Comparison of ENCODE assay signal across 8 mouse cellular contexts in the genomic region with DNA sequence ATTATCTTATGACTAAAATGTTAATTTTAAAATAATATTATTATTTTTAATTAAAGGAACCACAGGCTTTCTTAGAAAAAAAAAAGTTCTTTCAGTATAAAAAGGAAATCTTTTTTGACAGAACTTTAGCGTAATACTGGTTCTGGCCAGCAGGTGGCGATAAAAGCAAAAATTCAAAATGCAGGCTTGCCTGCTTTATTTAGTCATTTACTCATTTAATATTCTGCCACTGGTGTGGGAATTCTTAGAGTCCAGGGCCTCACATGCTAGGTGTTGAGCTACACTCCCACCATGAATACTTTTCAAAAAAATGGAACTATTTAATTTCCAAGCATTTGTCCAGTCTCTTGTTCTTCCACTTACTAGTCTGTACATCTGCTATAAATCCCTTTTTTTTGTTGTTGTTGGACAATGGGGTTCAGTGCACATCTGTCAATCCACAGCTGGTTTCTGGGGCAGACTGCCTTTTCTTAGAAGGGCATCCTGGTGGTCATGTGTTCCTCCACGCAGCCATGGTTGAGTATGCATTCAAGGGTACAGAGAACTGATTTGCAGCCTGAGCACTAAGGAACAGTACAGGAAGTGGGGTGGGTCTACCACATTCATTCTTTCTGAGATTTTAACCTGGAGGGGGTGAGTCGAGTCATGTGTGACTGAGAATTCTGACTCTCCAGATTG. TPM values are rescaled to one million over a fixed set of nuclear protein-coding genes. Genes with fewer than 3 reads are reported as not detected.
DNase-seq lines count a peak whose midpoint lies in the region; ATAC-seq lines count a peak whose summit lies in the region.

No protein-coding gene starts in this region.

- peak; percentile 74 for DNase-seq in layer of hippocampus, adult 11-12 months (ENCODE audit: low spot score)
- no peak for DNase-seq in layer of hippocampus, adult 9-11 months
- peak; percentile 36 for DNase-seq in R1 (ENCODE audit: low read depth, low spot score)
- peak; percentile 59 to 75 for DNase-seq in cerebellum, postnatal 4 days (ENCODE audit: low spot score in 2 of 2)
- DNase-seq in heart, postnatal 36 days = peak; percentile 66 to 77
- peak; percentile 32 to 41 for DNase-seq in left cerebral cortex, postnatal 36 days (ENCODE audit: low spot score in 2 of 2)
- DNase-seq in retina, embryonic 14.5 days (ENCODE audit: low spot score) = peak; percentile 83

- ATAC-seq in monocyte, adult 5-6 weeks (replicated peaks; ENCODE audit: insufficient number of reproducible peaks, low FRiP score, low TSS enrichment, poor library complexity, severe bottlenecking) = no peak

- intact Hi-C loops in heart, postnatal 36 days (cut with DNase I) = loop anchor here (1.0 kb wide), 1 partner anchor 306 kb away; no protein-coding TSS in a partner anchor
- intact Hi-C loops in left cerebral cortex, postnatal 36 days (cut with DNase I) = no loop called here

RNA-seq across cellular contexts. Expression of a gene that starts 30.6 kb away (rescaled TPM):
- 10 to 100 TPM; 46.7 to 47.7 TPM for total RNA-seq in heart, postnatal 36 days (2021)
- 10 to 100 TPM; 75.3 to 78.8 TPM for total RNA-seq in left cerebral cortex, postnatal 36 days (2021)
- 110 to 141 TPM (median 110 TPM) in 3 replicates for total RNA-seq in monocyte, adult 5-6 weeks (2017)
